ENCODE assay signal across 11 mouse cellular contexts in the genomic region with DNA sequence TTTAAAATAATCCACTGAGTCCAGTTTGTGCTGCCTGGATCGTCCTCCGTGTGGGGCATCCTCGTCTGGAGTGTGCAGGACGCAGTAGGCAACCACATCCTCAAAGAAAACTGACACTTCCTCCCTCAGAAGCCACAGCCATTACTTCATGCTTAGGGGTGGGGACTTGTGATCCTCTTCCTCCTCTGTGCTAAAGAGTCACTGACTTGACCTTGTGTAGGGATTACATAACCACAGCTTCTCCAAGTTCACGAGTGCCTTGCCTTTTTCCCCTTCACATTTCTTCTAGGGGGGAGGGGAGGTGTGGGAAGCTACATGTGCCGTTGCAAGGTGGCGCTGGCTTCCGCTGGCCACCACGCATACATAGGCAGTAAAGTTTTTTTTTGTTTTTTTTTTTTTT. TPM values are rescaled to one million over a fixed set of nuclear protein-coding genes. Genes with fewer than 3 reads are reported as not detected.
DNase-seq lines count a peak whose midpoint lies in the region; ATAC-seq and TF ChIP-seq lines count a peak whose summit lies in the region.
"Had no signal": no experiment of that assay in that cellular context is flagged by ENCODE, and none has a peak within 500 bp of the region (broad histone marks: within the 10 kb centered on the region; RNA-seq: fewer than 3 reads in every experiment).

No protein-coding gene starts in this region.

- H3K4me2 ChIP-seq in CH12.LX (ENCODE audit: insufficient read depth, low read depth, poor library complexity, severe bottlenecking), result no peak overlapping the region
- H3K4me2 ChIP-seq in liver, embryonic 11.5 days, result no peak overlapping the region
- H3K4me2 ChIP-seq: embryonic facial prominence, embryonic 12.5 days; hindbrain, embryonic 15.5 days; midbrain, embryonic 13.5 days had no signal

- no peak overlapping the region for H3K9ac ChIP-seq in CH12.LX (ENCODE audit: insufficient read depth, low read depth)
- H3K9ac ChIP-seq in liver, embryonic 11.5 days (ENCODE audit: low read depth, low read length), result no peak overlapping the region
- H3K9ac ChIP-seq: embryonic facial prominence, embryonic 12.5 days; hindbrain, embryonic 15.5 days; midbrain, embryonic 13.5 days had no signal

- H3K79me2 ChIP-seq in CH12.LX (replicated peaks; ENCODE audit: control insufficient read depth, extremely low read depth, insufficient read depth, poor library complexity, severe bottlenecking), result no peaks in the 10 kb centered on the region

- TF ChIP-seq EP300 in CH12.LX (IDR thresholded peaks at IDR 0.05; ENCODE audit: low read length), result no peak

- H3K9me3 ChIP-seq in CH12.LX (replicated peaks; ENCODE audit: low read length), result peaks cover 10% of the 10 kb centered on the region
- no peaks in the 10 kb centered on the region for H3K9me3 ChIP-seq in liver, embryonic 11.5 days (ENCODE audit: control insufficient read depth, low read length)
- H3K9me3 ChIP-seq: embryonic facial prominence, embryonic 12.5 days; hindbrain, embryonic 15.5 days; midbrain, embryonic 13.5 days had no signal

- ATAC-seq in liver, embryonic 11.5 days (replicated peaks; ENCODE audit: low FRiP score), result peak; percentile 41; the same call in 1 of the 2 replicates
- ATAC-seq in monocyte, adult 5-6 weeks (replicated peaks; ENCODE audit: insufficient number of reproducible peaks, low FRiP score, low TSS enrichment, poor library complexity, severe bottlenecking), result peak; percentile 93
- ATAC-seq in cerebellum, adult (ENCODE audit: insufficient number of reproducible peaks, low FRiP score, low TSS enrichment), result no peak
- ATAC-seq: midbrain, embryonic 13.5 days had no signal

- no peak for TF ChIP-seq RAD21 in CH12.LX (IDR thresholded peaks at IDR 0.05; ENCODE audit: low read depth, low read length)

- no peaks in the 10 kb centered on the region for H3K36me3 ChIP-seq in CH12.LX (replicated peaks in 1 of 2; ENCODE audit: control insufficient read depth in 1 of 2, insufficient read depth in 1 of 2, low read length in 1 of 2)
- H3K36me3 ChIP-seq in liver, embryonic 11.5 days (ENCODE audit: control insufficient read depth, insufficient read depth, low read length), result no peaks in the 10 kb centered on the region
- H3K36me3 ChIP-seq: embryonic facial prominence, embryonic 12.5 days; hindbrain, embryonic 15.5 days; midbrain, embryonic 13.5 days had no signal

- no peak overlapping the region for H3K4me3 ChIP-seq in CH12.LX (replicated peaks in 1 of 3; ENCODE audit: low read depth in 2 of 3, low read length in 2 of 3, poor library complexity in 1 of 3)
- no peak overlapping the region for H3K4me3 ChIP-seq in liver, embryonic 11.5 days (ENCODE audit: low read depth, low read length)
- H3K4me3 ChIP-seq: embryonic facial prominence, embryonic 12.5 days; hindbrain, embryonic 15.5 days; midbrain, embryonic 13.5 days had no signal

- peaks cover 5% of the 10 kb centered on the region for H3K27me3 ChIP-seq in CH12.LX (replicated peaks)
- no peaks in the 10 kb centered on the region for H3K27me3 ChIP-seq in liver, embryonic 11.5 days (replicated peaks; ENCODE audit: control insufficient read depth, insufficient read depth, low read length)
- H3K27me3 ChIP-seq: embryonic facial prominence, embryonic 12.5 days; hindbrain, embryonic 15.5 days; midbrain, embryonic 13.5 days had no signal

- dilution Hi-C loops in CH12.LX (cut with MboI; ENCODE audit: extremely low pct_ligation_motif_present, extremely low pct_unique_long_range_greater_than_20kb, low sequenced_read_pairs), result no loop called here

- TF ChIP-seq CTCF in CH12.LX (conservative IDR thresholded peaks at IDR 0.05 in 1 of 2, IDR thresholded peaks at IDR 0.05 in 1 of 2; ENCODE audit: low read depth in 2 of 2, low read length in 2 of 2), result no peak

- 53% methylated on average over 9 of the region's 9 CpGs for WGBS in liver, embryonic 11.5 days

- H3K4me1 ChIP-seq in CH12.LX (ENCODE audit: control insufficient read depth in 1 of 2, insufficient read depth in 2 of 2), result peaks cover 37 to 47% of the 10 kb centered on the region in 2 experiments
- H3K4me1 ChIP-seq in liver, embryonic 11.5 days (replicated peaks; ENCODE audit: control insufficient read depth, insufficient read depth, low read length), result no peaks in the 10 kb centered on the region
- H3K4me1 ChIP-seq: embryonic facial prominence, embryonic 12.5 days; hindbrain, embryonic 15.5 days; midbrain, embryonic 13.5 days had no signal

- no peak overlapping the region for H3K27ac ChIP-seq in CH12.LX (ENCODE audit: insufficient read depth, low read depth)
- H3K27ac ChIP-seq in liver, embryonic 11.5 days (ENCODE audit: low read depth, low read length), result no peak overlapping the region
- H3K27ac ChIP-seq: embryonic facial prominence, embryonic 12.5 days; hindbrain, embryonic 15.5 days; midbrain, embryonic 13.5 days had no signal

- no peak for TF ChIP-seq POLR2A in CH12.LX (IDR thresholded peaks at IDR 0.05; ENCODE audit: low read depth, low read length)

- in situ Hi-C loops in CH12.LX (cut with MboI; ENCODE audit: low pct_ligation_motif_present, low pct_unique_long_range_greater_than_20kb, low sequenced_read_pairs), result no loop called here

- peak; percentile 58 for DNase-seq in heart, adult 8-10 months (ENCODE audit: low spot score)
- DNase-seq in heart, postnatal 10 days, result no peak
- peak; percentile 64 for DNase-seq in CH12.LX (ENCODE audit: extremely low read depth)
- no peak for DNase-seq in liver, embryonic 11.5 days (ENCODE audit: low spot score)
- no peak for DNase-seq in gastrocnemius, adult 8-10 months (ENCODE audit: low spot score in 2 of 2)
- no peak for DNase-seq in gastrocnemius, postnatal 4 days (ENCODE audit: low spot score in 2 of 2)

- intact Hi-C loops in heart, postnatal 10 days (cut with DNase I), result no loop called here

TF ChIP-seq in CH12.LX, 34 proteins besides CTCF, POLR2A, EP300 and RAD21:
- TF ChIP-seq MYC (IDR thresholded peaks at IDR 0.05; ENCODE audit: low read depth, low read length) (no peak), ETS1 (conservative IDR thresholded peaks at IDR 0.05; ENCODE audit: low read depth, low read length) (peak; percentile 30; the same call in 1 of the 2 replicates), BHLHE40 (IDR thresholded peaks at IDR 0.05; ENCODE audit: low read depth, low read length) (no peak), NRF1 (IDR thresholded peaks at IDR 0.05; ENCODE audit: low read depth, low read length) (no peak), ZC3H11A (IDR thresholded peaks at IDR 0.05; ENCODE audit: low read depth, low read length) (no peak), ZNF384 (IDR thresholded peaks at IDR 0.05; ENCODE audit: low read depth, low read length) (peak; percentile 64; the same call in 1 of the 2 replicates), GABPA (IDR thresholded peaks at IDR 0.05; ENCODE audit: insufficient replicate concordance, low read depth, low read length) (no peak), SMC3 (IDR thresholded peaks at IDR 0.05; ENCODE audit: low read depth, low read length) (no peak), KAT2A (IDR thresholded peaks at IDR 0.05; ENCODE audit: insufficient replicate concordance, low read length) (no peak), CHD2 (IDR thresholded peaks at IDR 0.05; ENCODE audit: low read length) (no peak)

RNA-seq across cellular contexts. Expression of a gene that starts 35.7 kb away (rescaled TPM):
- total RNA-seq in heart, adult 8-10 months (2022), result 10 to 100 TPM in 3 of 4 experiments, 1 to 10 TPM in 1; 9.1 to 11.6 (median 10.4) TPM
- 10 to 100 TPM; 20.3 to 21.0 TPM for total RNA-seq in heart, postnatal 10 days (2021)
- total RNA-seq in CH12.LX (2012; rRNA removed) (170 and 172 TPM in 2 replicates), CH12.LX (2014; rRNA removed) (256 and 271 TPM in 2 replicates)
- polyA plus RNA-seq in CH12.LX (2012; ENCODE audit: insufficient read length, low read depth), result 200 and 219 TPM in 2 replicates
- 114 and 125 TPM in 2 replicates for polyA plus RNA-seq in liver, embryonic 11.5 days (2014; fragmentation: Nextera tagmentation; extraction: Ambion mirVana)
- 45.8 to 58.1 TPM (median 49.2 TPM) in 3 replicates for total RNA-seq in monocyte, adult 5-6 weeks (2017)
- total RNA-seq in gastrocnemius, adult 8-10 months (2022), result 10 to 100 TPM; 26.1 to 41.4 (median 30.0) TPM
- 10 to 100 TPM; 25.7 to 26.7 TPM for total RNA-seq in gastrocnemius, postnatal 4 days (2021)

Comparison
In these comparisons a context has a peak if more than half of its experiments do, and no peak if none do; other contexts are left out.
1. DNase-seq: peak in heart, adult 8-10 months (single experiment) and CH12.LX (single experiment); none in heart, postnatal 10 days (0 of 2), liver, embryonic 11.5 days (single experiment), gastrocnemius, adult 8-10 months (0 of 2) and gastrocnemius, postnatal 4 days (0 of 2).